Mouse (Mus musculus): Measurements from ENCODE around the gene Cxxc4. TPM values are rescaled to one million over a fixed set of nuclear protein-coding genes. Genes with fewer than 3 reads are reported as not detected.

The Cxxc4 gene
- polyA plus RNA-seq, 1 experiment, result 3.7 TPM

DNA sequence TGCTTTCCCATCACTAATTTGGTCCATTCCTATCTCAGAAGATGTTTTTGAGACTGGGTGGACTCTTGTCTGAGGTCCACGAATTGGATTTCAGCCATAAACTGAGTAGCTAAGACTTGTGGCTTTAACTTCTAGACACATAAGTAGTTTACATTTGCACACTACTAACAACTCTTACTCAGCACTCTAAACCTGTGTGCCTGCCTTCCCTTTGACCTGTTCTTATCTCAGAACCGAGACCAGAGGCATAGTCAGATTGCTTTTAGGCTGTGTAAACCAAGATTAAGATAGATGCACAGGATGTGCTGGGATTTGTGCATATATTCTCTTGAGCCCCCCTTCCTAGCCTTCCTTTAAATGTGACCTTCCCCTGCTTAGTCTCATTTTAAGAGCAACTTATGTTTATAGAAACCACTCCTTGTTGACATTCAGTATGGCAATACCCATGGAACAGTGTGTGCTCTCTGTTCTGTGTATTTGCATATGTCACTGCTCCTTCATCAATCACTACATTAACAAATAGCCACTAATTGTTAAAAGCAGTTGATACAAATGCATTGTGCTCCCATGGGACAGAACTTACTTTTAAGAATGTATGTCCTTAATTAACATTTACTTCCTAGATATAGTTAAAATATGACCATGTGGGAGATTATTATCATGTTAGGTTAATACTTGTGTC, 7.0 kb downstream of the Cxxc4 start:
- Histone ChIP-seq H3K27ac (ENCODE audit: insufficient read depth, low read length) (no peak overlapping the region), H3K4me1 (ENCODE audit: control insufficient read depth, insufficient read depth, low read length) (no peaks in the 10 kb centered on the region; the same call in 1 of the 2 replicates), H3K4me3 (ENCODE audit: insufficient read depth, low read length) (no peak overlapping the region)
- TF ChIP-seq CTCF (IDR thresholded peaks at IDR 0.05; ENCODE audit: borderline replicate concordance, insufficient read depth, low read length), result no peak
- TF ChIP-seq POLR2A (IDR thresholded peaks at IDR 0.05; ENCODE audit: low read depth, low read length), result no peak

DNA sequence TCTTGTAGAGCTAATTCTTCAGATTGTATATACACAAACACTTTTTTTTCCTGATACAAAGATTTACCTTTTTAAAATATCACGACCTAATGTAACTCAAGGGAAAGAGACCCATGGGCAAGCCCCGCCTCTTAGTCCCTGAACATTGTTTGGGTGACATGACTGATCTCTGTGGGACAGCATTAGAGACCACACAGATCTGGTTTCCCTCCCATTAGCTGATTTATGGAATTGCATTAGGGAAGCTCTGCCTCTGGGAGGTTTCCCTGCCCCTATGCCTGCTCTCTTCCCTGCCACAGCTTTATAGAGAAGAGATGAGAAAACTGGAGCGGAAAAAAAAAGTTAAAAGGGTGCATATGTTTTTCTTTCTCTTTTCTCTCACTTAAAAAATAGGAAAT, 7.6 kb downstream of the Cxxc4 start:
- TF ChIP-seq POLR2A (IDR thresholded peaks at IDR 0.05; ENCODE audit: low read depth, low read length) (no peak), CTCF (IDR thresholded peaks at IDR 0.05; ENCODE audit: borderline replicate concordance, insufficient read depth, low read length) (no peak)
- Histone ChIP-seq H3K27ac (ENCODE audit: insufficient read depth, low read length) (no peak overlapping the region), H3K4me1 (ENCODE audit: control insufficient read depth, insufficient read depth, low read length) (no peaks in the 10 kb centered on the region; the same call in 1 of the 2 replicates), H3K4me3 (ENCODE audit: insufficient read depth, low read length) (no peak overlapping the region)

DNA sequence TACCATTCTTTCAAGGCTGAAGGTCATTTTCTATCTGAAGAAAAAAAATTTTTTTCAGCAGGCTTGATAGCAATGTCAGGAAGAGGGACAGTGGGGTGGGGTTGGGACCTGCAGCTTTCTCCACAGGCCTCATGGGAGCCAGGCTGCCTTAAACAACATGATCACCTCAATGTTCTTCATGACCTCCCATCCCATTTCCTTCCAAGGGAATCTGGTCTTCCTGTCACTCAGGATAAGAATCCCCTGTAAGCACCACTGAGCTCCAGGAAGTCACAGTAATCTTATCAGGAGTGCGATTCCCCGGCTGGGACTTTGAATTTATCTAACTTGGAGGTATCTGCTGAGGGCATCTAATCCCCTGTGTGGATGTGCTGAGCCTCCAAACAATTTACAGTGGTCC, 17.9 kb downstream of the Cxxc4 start:
- H3K4me1 ChIP-seq (ENCODE audit: control insufficient read depth, insufficient read depth, low read length), result no peaks in the 10 kb centered on the region
- no peak overlapping the region for H3K27ac ChIP-seq (ENCODE audit: insufficient read depth, low read length)
- H3K4me3 ChIP-seq (ENCODE audit: insufficient read depth, low read length), result no peak overlapping the region
- TF ChIP-seq CTCF (IDR thresholded peaks at IDR 0.05; ENCODE audit: borderline replicate concordance, insufficient read depth, low read length) (no peak), POLR2A (IDR thresholded peaks at IDR 0.05; ENCODE audit: low read depth, low read length) (no peak)

GRCm38 (mm10) chr3:134258715-134259114, 22.4 kb downstream of the Cxxc4 start:
- no peak for TF ChIP-seq POLR2A (IDR thresholded peaks at IDR 0.05; ENCODE audit: low read depth, low read length)
- no peak for TF ChIP-seq CTCF (IDR thresholded peaks at IDR 0.05; ENCODE audit: borderline replicate concordance, insufficient read depth, low read length)
- Histone ChIP-seq H3K4me3 (ENCODE audit: insufficient read depth, low read length) (no peak overlapping the region), H3K27ac (ENCODE audit: insufficient read depth, low read length) (no peak overlapping the region), H3K4me1 (ENCODE audit: control insufficient read depth, insufficient read depth, low read length) (no peaks in the 10 kb centered on the region)

DNA sequence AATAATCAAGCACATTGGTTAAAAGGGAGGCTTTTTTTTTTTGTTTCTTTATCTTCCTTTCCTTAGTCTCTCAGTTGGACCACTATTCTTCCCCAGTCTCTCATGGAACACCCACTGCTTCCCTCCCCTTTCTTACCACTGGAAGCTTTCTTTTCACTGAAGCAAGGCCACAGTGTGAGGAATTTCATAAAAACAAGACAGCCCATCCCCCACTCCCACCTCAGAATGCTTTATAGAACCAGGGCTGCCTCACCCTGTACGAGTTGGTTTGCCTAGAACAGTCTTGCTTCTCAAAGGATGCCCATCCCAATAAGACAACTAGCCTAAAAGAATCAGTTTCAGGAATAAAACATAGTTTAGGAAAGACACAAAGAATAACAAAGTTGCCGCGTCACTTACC, 23.0 kb downstream of the Cxxc4 start:
- Histone ChIP-seq H3K4me1 (ENCODE audit: control insufficient read depth, insufficient read depth, low read length) (no peaks in the 10 kb centered on the region), H3K4me3 (ENCODE audit: insufficient read depth, low read length) (no peak overlapping the region), H3K27ac (ENCODE audit: insufficient read depth, low read length) (no peak overlapping the region)
- TF ChIP-seq CTCF (IDR thresholded peaks at IDR 0.05; ENCODE audit: borderline replicate concordance, insufficient read depth, low read length) (no peak), POLR2A (IDR thresholded peaks at IDR 0.05; ENCODE audit: low read depth, low read length) (no peak)

DNA sequence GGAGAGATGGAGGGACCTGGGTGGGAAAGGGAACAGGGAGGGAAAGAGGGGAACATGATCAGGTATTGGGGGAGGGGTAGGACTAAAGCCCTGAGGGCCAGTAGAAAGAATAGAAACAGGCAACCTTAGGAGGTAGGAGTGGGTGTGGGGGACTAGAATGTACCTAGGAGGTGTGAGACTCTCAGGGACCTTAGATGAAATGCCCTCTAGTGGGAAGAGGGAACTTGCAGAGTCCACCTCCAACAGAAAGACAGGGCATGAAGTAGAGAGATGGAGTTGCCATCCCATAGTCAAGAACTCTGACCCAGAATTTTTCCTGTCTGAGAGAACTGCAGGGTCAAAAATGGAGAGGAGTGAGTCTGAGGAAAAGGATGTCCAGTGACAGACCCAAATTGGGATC, 43.4 kb downstream of the Cxxc4 start:
- H3K27ac ChIP-seq (ENCODE audit: insufficient read depth, low read length), result no peak overlapping the region
- no peak for TF ChIP-seq POLR2A (IDR thresholded peaks at IDR 0.05; ENCODE audit: low read depth, low read length)
- no peaks in the 10 kb centered on the region for H3K4me1 ChIP-seq (ENCODE audit: control insufficient read depth, insufficient read depth, low read length)
- no peak overlapping the region for H3K4me3 ChIP-seq (ENCODE audit: insufficient read depth, low read length)

GRCm38 (mm10) chr3:134281527-134282370, 45.5 kb downstream of the Cxxc4 start:
- H3K4me1 ChIP-seq (ENCODE audit: control insufficient read depth, insufficient read depth, low read length), result no peaks in the 10 kb centered on the region
- H3K4me3 ChIP-seq (ENCODE audit: insufficient read depth, low read length), result no peak overlapping the region
- no peak overlapping the region for H3K27ac ChIP-seq (ENCODE audit: insufficient read depth, low read length)
- TF ChIP-seq POLR2A (IDR thresholded peaks at IDR 0.05; ENCODE audit: low read depth, low read length) (no peak), CTCF (IDR thresholded peaks at IDR 0.05; ENCODE audit: borderline replicate concordance, insufficient read depth, low read length) (no peak)

DNA sequence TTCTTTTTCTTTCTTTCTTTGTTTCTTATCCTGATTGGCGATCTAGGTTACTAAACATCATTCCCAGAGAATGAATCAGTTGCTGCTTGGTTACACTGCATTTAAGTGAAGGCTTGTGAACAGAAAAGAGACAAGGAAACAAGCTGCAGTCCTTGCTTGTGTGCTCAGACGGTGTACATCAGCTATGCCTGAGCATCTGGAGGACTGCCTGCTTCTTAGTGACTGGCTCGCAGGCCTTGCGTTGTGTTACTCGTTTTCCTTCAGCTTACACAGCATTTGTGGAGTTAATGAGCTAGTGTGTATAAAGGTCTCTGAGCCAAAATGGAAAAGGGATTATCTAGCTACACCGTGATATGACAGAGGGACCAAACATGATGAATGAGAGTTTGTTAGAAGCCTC, 58.9 kb downstream of the Cxxc4 start:
- Histone ChIP-seq H3K4me1 (ENCODE audit: control insufficient read depth, insufficient read depth, low read length) (no peaks in the 10 kb centered on the region), H3K27ac (ENCODE audit: insufficient read depth, low read length) (no peak overlapping the region), H3K4me3 (ENCODE audit: insufficient read depth, low read length) (no peak overlapping the region)
- TF ChIP-seq POLR2A (IDR thresholded peaks at IDR 0.05; ENCODE audit: low read depth, low read length) (no peak), CTCF (IDR thresholded peaks at IDR 0.05; ENCODE audit: borderline replicate concordance, insufficient read depth, low read length) (no peak)

GRCm38 (mm10) chr3:134302681-134303491, 66.6 kb downstream of the Cxxc4 start:
- H3K27ac ChIP-seq (ENCODE audit: insufficient read depth, low read length), result no peak overlapping the region
- TF ChIP-seq POLR2A (IDR thresholded peaks at IDR 0.05; ENCODE audit: low read depth, low read length) (no peak), CTCF (IDR thresholded peaks at IDR 0.05; ENCODE audit: borderline replicate concordance, insufficient read depth, low read length) (no peak)
- H3K4me3 ChIP-seq (ENCODE audit: insufficient read depth, low read length), result no peak overlapping the region
- H3K4me1 ChIP-seq (ENCODE audit: control insufficient read depth, insufficient read depth, low read length), result no peaks in the 10 kb centered on the region

Measured in embryonic fibroblast, embryonic 13.5 days (primary cell).